Mouse (Mus musculus): ENCODE data around the gene C8b.

GRCm38 (mm10) chr4:104804100-104804499 is 38.0 kb downstream of the C8b start:
- TF ChIP-seq CTCF (IDR thresholded peaks at IDR 0.05; ENCODE audit: low read depth) = no peak
- no peak for TF ChIP-seq EP300 (IDR thresholded peaks at IDR 0.05; ENCODE audit: low read depth)
